8 mouse cellular contexts compared by ENCODE assay signal in genomic region chr10:59980815-59981244, GRCm38 (mm10). TPM values are rescaled to one million over a fixed set of nuclear protein-coding genes. Genes with fewer than 3 reads are reported as not detected.
DNase-seq lines count a peak whose midpoint lies in the region; ATAC-seq and TF ChIP-seq lines count a peak whose summit lies in the region.
"Had no signal": no experiment of that assay in that cellular context is flagged by ENCODE, and none has a peak within 500 bp of the region (broad histone marks: within the 10 kb centered on the region; RNA-seq: fewer than 3 reads in every experiment).

No protein-coding gene starts in this region.

- peaks cover 0 to 26% of the 10 kb centered on the region in 2 experiments; a peak in 2 of 4 replicates for H3K36me3 ChIP-seq in MEL (ENCODE audit: control insufficient read depth in 1 of 2, insufficient read depth in 2 of 2, low read length in 2 of 2)
- 0 out of 2 replicates have a peak, but pooled peaks cover 3% of the 10 kb centered on the region for H3K36me3 ChIP-seq in heart, postnatal 0 days (replicated peaks; ENCODE audit: control insufficient read depth, insufficient read depth, low read length)

- no peaks in the 10 kb centered on the region for H3K79me2 ChIP-seq in MEL (ENCODE audit: control insufficient read depth, insufficient read depth, low read length, poor library complexity)

- H3K4me2 ChIP-seq in heart, postnatal 0 days (ENCODE audit: low read depth, low read length) = no peak overlapping the region

- no peak for ATAC-seq in heart, postnatal 0 days (ENCODE audit: insufficient read depth, low read depth)

- peak in 1 of 2 experiments; percentile 26; a peak in 1 of 4 replicates for TF ChIP-seq EP300 in MEL (IDR thresholded peaks at IDR 0.05; ENCODE audit: low read depth in 1 of 2, low read length in 2 of 2)
- no peak for TF ChIP-seq EP300 in heart, postnatal 0 days (IDR thresholded peaks at IDR 0.05; ENCODE audit: low read depth)

- no peaks in the 10 kb centered on the region for H3K9me3 ChIP-seq in MEL (replicated peaks; ENCODE audit: insufficient read depth, low read length)
- H3K9me3 ChIP-seq in heart, postnatal 0 days (replicated peaks; ENCODE audit: control insufficient read depth, low read length) = no peaks in the 10 kb centered on the region

- H3K27me3 ChIP-seq in MEL (ENCODE audit: control insufficient read depth in 1 of 2, insufficient read depth in 2 of 2, low read length in 2 of 2) = no peaks in the 10 kb centered on the region
- H3K27me3 ChIP-seq in heart, postnatal 0 days (ENCODE audit: control insufficient read depth, insufficient read depth, low read length) = no peaks in the 10 kb centered on the region

- WGBS in heart, postnatal 0 days = 79% methylated on average over 6 of the region's 6 CpGs

- TF ChIP-seq POLR2A in MEL (IDR thresholded peaks at IDR 0.05; ENCODE audit: control insufficient read depth in 1 of 2, insufficient read depth in 1 of 2, low read depth in 1 of 2, low read length in 2 of 2, poor library complexity in 1 of 2) = no peak

- H3K4me3 ChIP-seq in MEL (ENCODE audit: control insufficient read depth in 1 of 2, insufficient read depth in 1 of 2, low read depth in 2 of 2, low read length in 2 of 2) = no peak overlapping the region
- no peak overlapping the region for H3K4me3 ChIP-seq in heart, postnatal 0 days (ENCODE audit: low read depth, low read length)

- H3K9ac ChIP-seq in MEL (ENCODE audit: control insufficient read depth, low read depth, low read length, poor library complexity, severe bottlenecking) = no peak overlapping the region
- no peak overlapping the region for H3K9ac ChIP-seq in heart, postnatal 0 days (replicated peaks; ENCODE audit: low read depth, low read length)

- H3K27ac ChIP-seq in MEL (ENCODE audit: control insufficient read depth, low read depth, low read length) = no peak overlapping the region
- peak overlapping the region; percentile 84 for H3K27ac ChIP-seq in heart, postnatal 0 days (ENCODE audit: low read depth)

- H3K4me1 ChIP-seq in MEL (ENCODE audit: control insufficient read depth in 1 of 2, insufficient read depth in 2 of 2, low read length in 2 of 2) = peaks cover 12 to 26% of the 10 kb centered on the region in 2 experiments
- H3K4me1 ChIP-seq in heart, postnatal 0 days (ENCODE audit: control insufficient read depth, insufficient read depth) = peaks cover 57% of the 10 kb centered on the region

- DNase-seq in B cell, adult 2 months = peak; percentile 81 to 82
- DNase-seq in MEL (ENCODE audit: low read depth, low spot score) (peak; percentile 51), MN1 (ENCODE audit: low spot score) (no peak)
- no peak for DNase-seq in heart, postnatal 0 days (ENCODE audit: low spot score)
- peak; percentile 79 to 87 for DNase-seq in monocyte, adult 2 months (ENCODE audit: low read depth in 1 of 2, low spot score in 2 of 2)
- DNase-seq in frontal cortex, postnatal 10 days (ENCODE audit: low spot score in 2 of 2) = no peak
- no peak for DNase-seq in cerebellum, postnatal 4 days (ENCODE audit: low spot score in 2 of 2)
- DNase-seq: cerebellum, postnatal 14 days had no signal

- no peak for TF ChIP-seq CTCF in MEL (IDR thresholded peaks at IDR 0.05 in 2 of 3, conservative IDR thresholded peaks at IDR 0.05 in 1 of 3; ENCODE audit: control insufficient read depth in 1 of 3, insufficient read depth in 1 of 3, low read depth in 2 of 3, low read length in 3 of 3, poor library complexity in 1 of 3, severe bottlenecking in 1 of 3)
- no peak for TF ChIP-seq CTCF in heart, postnatal 0 days (IDR thresholded peaks at IDR 0.05; ENCODE audit: low read depth)

- no peak for TF ChIP-seq RAD21 in MEL (IDR thresholded peaks at IDR 0.05; ENCODE audit: low read depth, low read length)

TF ChIP-seq in MEL, 35 proteins besides CTCF, POLR2A, EP300 and RAD21:
- TF ChIP-seq ZMIZ1 (IDR thresholded peaks at IDR 0.05; ENCODE audit: low read depth, low read length) (no peak), TAL1 (IDR thresholded peaks at IDR 0.05; ENCODE audit: low read length) (peak; percentile 30), MAZ (IDR thresholded peaks at IDR 0.05; ENCODE audit: low read depth, low read length) (no peak), POLR2AphosphoS2 (IDR thresholded peaks at IDR 0.05; ENCODE audit: low read length) (no peak), ZKSCAN1 (IDR thresholded peaks at IDR 0.05; ENCODE audit: low read depth, low read length) (no peak), SMC3 (IDR thresholded peaks at IDR 0.05; ENCODE audit: low read depth, low read length) (no peak), MAFK (IDR thresholded peaks at IDR 0.05; ENCODE audit: borderline replicate concordance, low read depth, low read length) (no peak), USF1 (IDR thresholded peaks at IDR 0.05; ENCODE audit: low read depth, low read length) (no peak), UBTF (IDR thresholded peaks at IDR 0.05; ENCODE audit: borderline replicate concordance, insufficient read depth, low read depth, low read length) (no peak), NELFE (IDR thresholded peaks at IDR 0.05; ENCODE audit: low read depth, low read length) (no peak), JUND (IDR thresholded peaks at IDR 0.05; ENCODE audit: low read depth, low read length) (no peak), KAT2A (conservative IDR thresholded peaks at IDR 0.05; ENCODE audit: low read depth, low read length) (no peak), MEF2A (IDR thresholded peaks at IDR 0.05; ENCODE audit: extremely low read depth, insufficient replicate concordance, low read depth, low read length, poor library complexity, severe bottlenecking) (no peak), RCOR1 (IDR thresholded peaks at IDR 0.05; ENCODE audit: low read depth, low read length) (no peak), GATA1 (IDR thresholded peaks at IDR 0.05; ENCODE audit: low read depth, low read length) (peak; percentile 55; the same call in 1 of the 2 replicates)

RNA-seq across cellular contexts. Expression of gene Ascc1, which starts 21.8 kb away (rescaled TPM):
- total RNA-seq in MEL (2012; rRNA removed) = 17.0 and 17.1 TPM in 2 replicates
- polyA plus RNA-seq in MEL (2012; ENCODE audit: insufficient read depth in 1 of 2, insufficient read length in 2 of 2, low read depth in 1 of 2, low replicate concordance in 2 of 2, missing spikeins in 1 of 2) = 10 to 100 TPM in 1 of 2 experiments, not detected in 1; 37.9 TPM
- 14.0 and 15.7 TPM in 2 replicates for total RNA-seq in heart, postnatal 0 days (2014; rRNA removed; ENCODE audit: low replicate concordance)
- 34.6 and 35.8 TPM in 2 replicates for polyA plus RNA-seq in heart, postnatal 0 days (2015; fragmentation: Nextera tagmentation; extraction: Ambion mirVana)

RNA-seq across cellular contexts. Expression of gene Anapc16, which starts 22.1 kb away (rescaled TPM):
- 61.5 and 73.0 TPM in 2 replicates for total RNA-seq in MEL (2012; rRNA removed)
- polyA plus RNA-seq in MEL (2012; ENCODE audit: insufficient read depth in 1 of 2, insufficient read length in 2 of 2, low read depth in 1 of 2, low replicate concordance in 2 of 2, missing spikeins in 1 of 2) = 10 to 100 TPM in 1 of 2 experiments, not detected in 1; 53.7 TPM
- 29.7 and 85.4 TPM in 2 replicates for total RNA-seq in heart, postnatal 0 days (2014; rRNA removed; ENCODE audit: low replicate concordance)
- 104 and 108 TPM in 2 replicates for polyA plus RNA-seq in heart, postnatal 0 days (2015; fragmentation: Nextera tagmentation; extraction: Ambion mirVana)

RNA-seq across cellular contexts. Expression of gene Ddit4, which starts 29.2 kb away (rescaled TPM):
- 2.6 and 40.6 TPM in 2 replicates for total RNA-seq in MEL (2012; rRNA removed)
- polyA plus RNA-seq in MEL (2012; ENCODE audit: insufficient read depth in 1 of 2, insufficient read length in 2 of 2, low read depth in 1 of 2, low replicate concordance in 2 of 2, missing spikeins in 1 of 2) = 10 to 100 TPM in 1 of 2 experiments, not detected in 1; 11.6 TPM
- total RNA-seq in heart, postnatal 0 days (2014; rRNA removed; ENCODE audit: low replicate concordance) = 30.3 and 35.6 TPM in 2 replicates
- 17.0 and 17.4 TPM in 2 replicates for polyA plus RNA-seq in heart, postnatal 0 days (2015; fragmentation: Nextera tagmentation; extraction: Ambion mirVana)

Comparison
In these comparisons a context has a peak if more than half of its experiments do, and no peak if none do; other contexts are left out.
1. DNase-seq: peak in B cell, adult 2 months (2 of 2), MEL (single experiment) and monocyte, adult 2 months (2 of 2); none in heart, postnatal 0 days (single experiment), frontal cortex, postnatal 10 days (0 of 2), MN1 (single experiment) and cerebellum, postnatal 4 days (0 of 2).